Mouse (Mus musculus): ENCODE results near the gene Olfr130. TPM values are rescaled to one million over a fixed set of nuclear protein-coding genes. Genes with fewer than 3 reads are reported as not detected.

Gene Olfr130
- not detected in 2 replicates for polyA plus RNA-seq (2012; rRNA removed; ENCODE audit: low replicate concordance)

DNA sequence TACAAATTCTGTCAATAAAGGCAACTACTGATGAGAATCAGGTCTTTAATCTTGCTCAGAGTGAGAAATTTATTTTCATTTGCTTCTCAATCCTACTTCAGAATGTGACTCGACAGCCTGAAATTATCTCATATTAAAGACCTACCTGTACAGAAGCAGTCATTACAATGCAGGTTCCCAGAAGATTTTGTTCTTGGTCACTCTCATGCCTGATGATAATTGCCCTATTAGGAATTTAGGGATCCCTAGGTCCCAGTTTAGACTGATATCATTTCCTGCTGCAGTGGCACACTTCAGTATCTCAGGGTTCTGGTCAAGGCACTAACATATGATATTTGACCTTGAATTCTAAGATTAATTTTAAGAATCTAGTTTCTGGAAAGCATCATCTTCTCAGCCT, at the start of gene Olfr130:
Olfr130 (plus strand) TSS at position 301 of the 400 bp plus-strand sequence.

DNA sequence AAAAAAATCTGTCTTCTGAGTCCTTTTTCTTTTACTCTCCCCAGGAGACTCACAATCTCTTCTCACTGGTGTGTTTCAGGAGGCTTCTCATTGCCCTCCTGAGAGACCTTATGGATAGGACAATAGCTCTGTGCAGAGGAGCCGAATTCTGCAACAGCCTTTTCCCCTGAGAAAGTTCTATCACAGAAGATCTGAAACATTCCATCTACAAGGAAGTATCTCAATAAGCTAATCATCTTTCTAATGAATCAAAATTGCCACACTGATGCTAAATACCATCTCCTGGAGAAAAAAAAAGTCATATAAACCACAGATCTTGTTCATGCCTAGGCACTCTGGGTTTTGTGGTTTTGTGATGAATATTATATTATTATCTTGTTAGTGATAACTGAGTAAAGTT, 3.7 kb upstream of the Olfr130 start, which contains the start of gene Olfr129:
Olfr129 (minus strand) TSS at position 101 of the 400 bp plus-strand sequence.

DNA sequence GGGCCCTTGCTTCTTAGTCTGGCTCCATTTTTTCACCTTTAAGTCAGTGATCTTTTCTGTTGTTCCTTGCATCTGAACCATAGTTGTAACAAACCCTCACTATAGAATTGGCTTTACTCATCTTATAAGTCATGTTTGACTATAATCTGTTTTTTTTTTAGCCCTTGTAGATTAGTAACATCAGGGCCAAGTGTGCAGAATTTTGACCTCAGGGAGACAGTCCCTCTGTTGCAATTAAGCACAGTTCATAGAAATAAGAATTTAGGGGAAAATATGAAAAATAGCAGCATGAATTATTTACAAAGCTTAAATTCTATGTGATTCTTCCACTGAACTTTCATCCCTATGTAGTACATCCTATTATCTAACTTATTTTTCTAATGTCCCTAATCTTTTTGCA, 24.9 kb downstream of the Olfr130 start, which contains the start of gene Olfr131:
Olfr131 (minus strand) TSS at position 101 of the 400 bp plus-strand sequence.

Other genes with a start within 250 kb of the Olfr130 start
- gene Olfr125, start 231.0 kb upstream of the Olfr130 start, polyA plus RNA-seq (2012; rRNA removed; ENCODE audit: low replicate concordance): not detected in 2 replicates
- not detected in 2 replicates for gene Olfr126, start 216.4 kb upstream of the Olfr130 start, polyA plus RNA-seq (2012; rRNA removed; ENCODE audit: low replicate concordance)
- not detected in 2 replicates for gene Olfr127, start 163.5 kb upstream of the Olfr130 start, polyA plus RNA-seq (2012; rRNA removed; ENCODE audit: low replicate concordance)
- not detected in 2 replicates for gene Olfr128, start 143.4 kb upstream of the Olfr130 start, polyA plus RNA-seq (2012; rRNA removed; ENCODE audit: low replicate concordance)
- gene Olfr761, start 110.8 kb upstream of the Olfr130 start, polyA plus RNA-seq (2012; rRNA removed; ENCODE audit: low replicate concordance): not detected in 2 replicates
- gene Olfr129, start 3.8 kb upstream of the Olfr130 start, polyA plus RNA-seq (2012; rRNA removed; ENCODE audit: low replicate concordance): not detected in 2 replicates
- not detected in 2 replicates for gene Olfr131, start 24.8 kb downstream of the Olfr130 start, polyA plus RNA-seq (2012; rRNA removed; ENCODE audit: low replicate concordance)
- gene Olfr132, start 70.6 kb downstream of the Olfr130 start, polyA plus RNA-seq (2012; rRNA removed; ENCODE audit: low replicate concordance): not detected in 2 replicates
- gene Olfr133, start 81.4 kb downstream of the Olfr130 start, polyA plus RNA-seq (2012; rRNA removed; ENCODE audit: low replicate concordance): not detected in 2 replicates
- not detected in 2 replicates for gene Olfr134, start 107.5 kb downstream of the Olfr130 start, polyA plus RNA-seq (2012; rRNA removed; ENCODE audit: low replicate concordance)
- not detected in 2 replicates for gene Olfr135, start 140.4 kb downstream of the Olfr130 start, polyA plus RNA-seq (2012; rRNA removed; ENCODE audit: low replicate concordance)
- gene Olfr138, start 197.1 kb downstream of the Olfr130 start, polyA plus RNA-seq (2012; rRNA removed; ENCODE audit: low replicate concordance): not detected in 2 replicates
- gene Olfr137, start 243.6 kb downstream of the Olfr130 start, polyA plus RNA-seq (2012; rRNA removed; ENCODE audit: low replicate concordance): not detected in 2 replicates

Data from duodenum, adult 2 months (tissue).